Mouse (Mus musculus) intestine, embryonic 16.5 days (tissue): ENCODE measurements around the gene Six1. TPM values are rescaled to one million over a fixed set of nuclear protein-coding genes. Genes with fewer than 3 reads are reported as not detected.
"Not testable (repeated sequence)": the region's sequence is repeated elsewhere in the genome, so short reads cannot be mapped to it uniquely, and the experiment has no call there.

ENCODE experiments used
- ATAC-seq: fragments of 200-750 bp; cut with Nextera tagmentation; 2 replicates; pipeline ENCODE4 v1.8.0; 2017; ENCODE audit warnings: moderate TSS enrichment, moderate library complexity
- H3K27ac ChIP-seq: fragments of 300-500 bp; sonication (generic); 2 replicates; pipeline ENCODE4 v1.5.1; 2014; ENCODE audit warnings: mild to moderate bottlenecking, low read length
- H3K27me3 ChIP-seq: fragments of 300-500 bp; sonication (generic); replicated peaks from 2 replicates; pipeline ENCODE4 v1.6.1; 2014; ENCODE audit warnings: low read length, control low read depth, mixed read lengths; ENCODE audit not compliant: control insufficient read depth, insufficient read depth
- H3K36me3 ChIP-seq: fragments of 300-500 bp; sonication (generic); 2 replicates; pipeline ENCODE4 v1.6.1; 2014; ENCODE audit warnings: low read length, control low read depth; ENCODE audit not compliant: control insufficient read depth, insufficient read depth
- H3K4me1 ChIP-seq: fragments of 300-500 bp; sonication (generic); 2 replicates; pipeline ENCODE4 v1.6.1; 2014; ENCODE audit warnings: low read length, control low read depth, mixed read lengths; ENCODE audit not compliant: control insufficient read depth, insufficient read depth
- H3K4me2 ChIP-seq: fragments of 300-500 bp; sonication (generic); 2 replicates; pipeline ENCODE4 v1.6.1; 2014; ENCODE audit warnings: low read depth, low read length, control low read depth
- H3K4me3 ChIP-seq: fragments of 300-500 bp; sonication (generic); 2 replicates; pipeline ENCODE4 v1.5.1; 2014; ENCODE audit warnings: mild to moderate bottlenecking, low read length
- H3K9ac ChIP-seq: fragments of 300-500 bp; sonication (generic); 2 replicates; pipeline ENCODE4 v1.6.1; 2014; ENCODE audit warnings: low read depth, low read length
- H3K9me3 ChIP-seq: fragments of 300-500 bp; sonication (generic); 2 replicates; pipeline ENCODE4 v1.6.1; 2016; ENCODE audit warnings: low read length, control low read depth; ENCODE audit not compliant: control insufficient read depth
- WGBS: fragments of 180-500 bp; shearing (Covaris S2); extraction: QIAGEN DNeasy Blood & Tissue Kit; methylation state at CpG from one replicate; pipeline ENCODE4 v1.1.7; 2014; 5-methylcytosine and 5-hydroxymethylcytosine counted together
- polyA plus RNA-seq: library from polyadenylated mRNA; unstranded; fragments of >200 nt; fragmentation: Nextera tagmentation; extraction: Ambion mirVana; gene quantifications from 2 replicates; pipeline ENCODE4 v1.2.1, GENCODE M21; 2015

Six1 gene
- polyA plus RNA-seq, 1 experiment from 2014 or later: not detected

- WGBS: 47% methylated on average over 3 of the region's 3 CpGs
- Histone ChIP-seq H3K9ac (no peak overlapping the region), H3K27ac (no peak overlapping the region), H3K9me3 (no peaks in the 10 kb centered on the region), H3K27me3 (no peaks in the 10 kb centered on the region), H3K4me1 (no peaks in the 10 kb centered on the region), H3K4me2 (no peak overlapping the region), H3K4me3 (no peak overlapping the region), H3K36me3 (no peaks in the 10 kb centered on the region)
- ATAC-seq: no peak
Measured at GRCm38 (mm10) chr12:73020422-73020821, 33.3 kb downstream of the Six1 start.

DNA sequence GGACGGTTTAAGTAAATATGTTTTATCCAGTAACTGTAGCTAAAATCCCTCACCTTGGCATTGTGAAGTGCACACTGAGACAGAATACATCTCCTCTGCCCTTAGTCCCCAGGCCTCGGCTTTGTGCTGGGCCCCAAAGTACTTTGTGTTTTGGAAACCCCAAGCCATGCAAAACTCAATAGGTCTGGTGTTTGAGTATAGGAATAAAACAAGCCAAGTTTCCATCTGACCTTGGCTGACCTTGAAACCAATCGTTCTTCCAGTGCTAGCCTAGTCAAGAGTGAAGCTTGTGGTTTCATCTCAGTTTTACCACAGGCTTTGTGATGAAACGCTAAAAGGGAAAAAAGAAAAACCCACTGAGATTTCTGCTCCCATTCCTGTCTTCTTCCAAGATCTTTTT, 34.8 kb downstream of the Six1 start:
- no peak overlapping the region for H3K4me2 ChIP-seq
- no peaks in the 10 kb centered on the region for H3K27me3 ChIP-seq
- no peaks in the 10 kb centered on the region for H3K36me3 ChIP-seq
- no peaks in the 10 kb centered on the region for H3K9me3 ChIP-seq
- H3K4me3 ChIP-seq: no peak overlapping the region
- no peaks in the 10 kb centered on the region for H3K4me1 ChIP-seq
- no peak overlapping the region for H3K9ac ChIP-seq
- ATAC-seq: no peak
- WGBS: 72% methylated on average over 4 of the region's 4 CpGs
- no peak overlapping the region for H3K27ac ChIP-seq

DNA sequence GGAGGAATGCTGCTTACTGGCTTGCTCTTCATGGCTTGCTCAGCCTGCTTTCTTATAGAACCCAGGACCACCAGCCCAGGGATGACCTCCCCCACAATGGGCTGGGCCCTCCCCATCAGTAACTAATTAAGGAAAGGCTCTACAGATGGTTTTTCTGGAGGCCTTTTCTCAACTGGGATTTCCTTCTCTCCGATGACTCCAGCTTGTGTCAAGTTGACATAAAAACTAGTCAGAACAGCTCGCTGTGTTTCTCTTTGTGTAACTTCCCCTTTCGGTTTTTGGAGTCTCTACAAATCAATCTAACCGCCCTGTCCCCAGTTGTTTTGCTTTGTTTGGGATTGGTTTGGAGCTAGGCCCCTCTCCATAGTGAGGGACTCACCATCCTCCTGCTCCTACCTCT, 37.5 kb downstream of the Six1 start:
- no peaks in the 10 kb centered on the region for H3K4me1 ChIP-seq
- no peak overlapping the region for H3K4me3 ChIP-seq
- H3K27me3 ChIP-seq: no peaks in the 10 kb centered on the region
- H3K4me2 ChIP-seq: no peak overlapping the region
- H3K27ac ChIP-seq: no peak overlapping the region
- no peak for ATAC-seq
- H3K36me3 ChIP-seq: no peaks in the 10 kb centered on the region
- H3K9me3 ChIP-seq: no peaks in the 10 kb centered on the region
- 88% methylated on average over 4 of the region's 4 CpGs for WGBS
- H3K9ac ChIP-seq: no peak overlapping the region

DNA sequence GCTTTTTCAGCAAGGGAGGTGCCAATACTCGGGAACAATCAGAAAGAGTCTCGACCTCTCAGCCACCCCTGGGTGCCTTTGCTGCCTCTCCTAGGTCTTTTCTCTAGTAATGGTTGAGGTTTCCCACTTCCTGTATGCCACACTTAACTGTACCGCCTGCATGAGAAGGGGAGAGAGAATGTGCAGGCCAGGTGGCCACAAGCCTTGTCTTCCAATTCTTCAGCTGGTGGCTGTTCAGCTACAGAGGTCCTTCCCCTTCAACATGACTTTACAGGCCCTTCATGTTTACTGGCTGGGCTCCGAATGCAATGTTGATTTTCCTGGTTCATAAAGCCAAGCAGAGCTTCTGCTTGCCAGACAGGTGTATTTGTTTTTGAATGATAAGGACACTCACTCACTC, 39.4 kb downstream of the Six1 start:
- WGBS: 73% methylated on average over 4 of the region's 4 CpGs
- H3K4me1 ChIP-seq: no peaks in the 10 kb centered on the region
- H3K36me3 ChIP-seq: no peaks in the 10 kb centered on the region
- H3K9ac ChIP-seq: no peak overlapping the region
- ATAC-seq: no peak
- no peak overlapping the region for H3K4me3 ChIP-seq
- H3K27me3 ChIP-seq: no peaks in the 10 kb centered on the region
- no peak overlapping the region for H3K27ac ChIP-seq
- H3K9me3 ChIP-seq: no peaks in the 10 kb centered on the region
- no peak overlapping the region for H3K4me2 ChIP-seq

GRCm38 (mm10) chr12:73012824-73013223, 40.9 kb downstream of the Six1 start:
- Histone ChIP-seq H3K9me3 (no peaks in the 10 kb centered on the region), H3K4me2 (no peak overlapping the region), H3K27ac (no peak overlapping the region), H3K9ac (no peak overlapping the region), H3K4me1 (no peaks in the 10 kb centered on the region), H3K36me3 (no peaks in the 10 kb centered on the region), H3K4me3 (no peak overlapping the region), H3K27me3 (no peaks in the 10 kb centered on the region)
- ATAC-seq: no peak
- WGBS: 57% methylated on average over 5 of the region's 5 CpGs

- H3K9ac ChIP-seq: no peak overlapping the region
- WGBS: 32% methylated on average over 10 of the region's 10 CpGs
- ATAC-seq: no peak
- no peak overlapping the region for H3K4me3 ChIP-seq
- H3K27me3 ChIP-seq: no peaks in the 10 kb centered on the region
- no peak overlapping the region for H3K27ac ChIP-seq
- H3K9me3 ChIP-seq: no peaks in the 10 kb centered on the region
- no peak overlapping the region for H3K4me2 ChIP-seq
- H3K4me1 ChIP-seq: no peaks in the 10 kb centered on the region
- H3K36me3 ChIP-seq: no peaks in the 10 kb centered on the region
Measured at GRCm38 (mm10) chr12:73012136-73012785, 41.4 kb downstream of the Six1 start.

DNA sequence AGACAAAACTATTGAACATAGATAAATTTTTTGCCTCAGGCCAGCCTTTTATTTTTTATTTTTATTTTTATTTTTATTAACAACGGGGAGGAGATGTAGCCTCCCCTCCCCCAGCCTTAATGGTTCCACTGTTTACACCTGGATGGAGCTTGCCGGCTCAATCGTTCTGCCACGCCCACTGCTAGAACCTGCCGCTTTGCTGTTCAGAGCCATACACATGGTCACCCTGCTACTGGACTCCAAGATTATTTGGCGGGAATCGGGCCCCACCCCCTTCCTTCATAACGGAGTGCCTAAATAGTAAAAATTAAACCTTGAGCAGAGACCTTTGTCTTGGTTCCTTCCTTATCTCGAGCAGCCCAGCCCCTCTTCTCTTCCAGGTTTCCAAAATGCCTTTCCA, 50.8 kb downstream of the Six1 start:
- H3K4me1 ChIP-seq, H3K36me3 ChIP-seq, ATAC-seq, H3K27me3 ChIP-seq, H3K27ac ChIP-seq, H3K4me3 ChIP-seq, H3K9me3 ChIP-seq, H3K4me2 ChIP-seq, H3K9ac ChIP-seq: not testable (repeated sequence)
- WGBS: 39% methylated on average over 9 of the region's 9 CpGs

DNA sequence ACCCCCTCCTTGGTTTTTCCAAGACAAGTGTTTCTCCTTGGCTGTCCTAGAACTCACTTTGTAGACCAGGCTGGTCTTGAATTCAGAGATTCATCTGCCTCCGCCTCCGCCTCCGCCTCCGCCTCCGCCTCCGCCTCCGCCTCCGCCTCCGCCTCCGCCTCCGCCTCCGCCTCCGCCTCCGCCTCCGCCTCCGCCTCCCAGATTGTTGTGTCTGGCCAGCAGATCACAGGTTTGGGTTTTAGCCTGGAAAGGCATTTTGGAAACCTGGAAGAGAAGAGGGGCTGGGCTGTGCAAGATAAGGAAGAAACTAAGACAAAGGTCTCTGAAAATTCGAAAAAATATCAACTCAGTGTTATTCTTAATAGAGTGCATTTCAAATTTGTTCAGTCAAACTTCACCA, 51.4 kb downstream of the Six1 start:
- not testable (repeated sequence) for H3K9ac ChIP-seq, H3K27me3 ChIP-seq, H3K36me3 ChIP-seq, H3K4me3 ChIP-seq, H3K9me3 ChIP-seq, H3K4me2 ChIP-seq, H3K27ac ChIP-seq, H3K4me1 ChIP-seq, ATAC-seq
- 40% methylated on average over 12 of the region's 17 CpGs for WGBS

- Histone ChIP-seq H3K4me2 (no peak overlapping the region), H3K9me3 (no peaks in the 10 kb centered on the region), H3K36me3 (no peaks in the 10 kb centered on the region), H3K4me3 (no peak overlapping the region), H3K27ac (no peak overlapping the region), H3K27me3 (no peaks in the 10 kb centered on the region), H3K4me1 (no peaks in the 10 kb centered on the region), H3K9ac (no peak overlapping the region)
- ATAC-seq: no peak
- WGBS: 89% methylated on average over 4 of the region's 4 CpGs
Measured at GRCm38 (mm10) chr12:72998105-72999001, 55.3 kb downstream of the Six1 start.
